Mouse (Mus musculus) hindbrain, embryonic 14.5 days (tissue): ENCODE measurements around the gene Tmem150c. TPM values are rescaled to one million over a fixed set of nuclear protein-coding genes. Genes with fewer than 3 reads are reported as not detected.

Experiments
- ATAC-seq: fragments of 200-750 bp; cut with Nextera tagmentation; 2 replicates; pipeline ENCODE4 v1.8.0; 2017; ENCODE audit warnings: moderate number of reproducible peaks, mild to moderate bottlenecking, moderate TSS enrichment, moderate library complexity; ENCODE audit not compliant: low FRiP score
- DNase-seq: peaks from one replicate; pipeline ENCODE4 v3.0.0-alpha.2; 2015; ENCODE audit warnings: low spot score
- H3K27ac ChIP-seq: fragments of 300-500 bp; sonication (generic); 2 replicates; pipeline ENCODE4 v1.5.1; 2014; ENCODE audit warnings: mild to moderate bottlenecking, moderate library complexity
- H3K27me3 ChIP-seq: fragments of 300-500 bp; sonication (generic); 2 replicates; pipeline ENCODE4 v1.6.1; 2014; ENCODE audit warnings: mild to moderate bottlenecking, low read length, mixed read lengths; ENCODE audit not compliant: control insufficient read depth, insufficient read depth
- H3K36me3 ChIP-seq: fragments of 300-500 bp; sonication (generic); replicated peaks from 2 replicates; pipeline ENCODE4 v1.6.1; 2014; ENCODE audit not compliant: control insufficient read depth, insufficient read depth
- H3K4me1 ChIP-seq: fragments of 300-500 bp; sonication (generic); replicated peaks from 2 replicates; pipeline ENCODE4 v1.6.1; 2014; ENCODE audit warnings: antibody characterized with exemption, low read length, mixed read lengths; ENCODE audit not compliant: control insufficient read depth, insufficient read depth
- H3K4me2 ChIP-seq: fragments of 300-500 bp; sonication (generic); replicated peaks from 2 replicates; pipeline ENCODE4 v1.6.1; 2014; ENCODE audit warnings: mild to moderate bottlenecking, moderate library complexity
- H3K4me3 ChIP-seq: fragments of 300-500 bp; sonication (generic); replicated peaks from 2 replicates; pipeline ENCODE4 v1.5.1; 2014; ENCODE audit warnings: mild to moderate bottlenecking, low read length
- H3K9ac ChIP-seq: fragments of 300-500 bp; sonication (generic); 2 replicates; pipeline ENCODE4 v1.6.1; 2014
- H3K9me3 ChIP-seq: fragments of 300-500 bp; sonication (generic); 2 replicates; pipeline ENCODE4 v1.6.1; 2016; ENCODE audit warnings: low read length; ENCODE audit not compliant: control insufficient read depth
- WGBS: fragments of 180-500 bp; shearing (Covaris S2); extraction: QIAGEN DNeasy Blood & Tissue Kit; methylation state at CpG from one replicate; pipeline ENCODE4 v1.1.7; 2014; 5-methylcytosine and 5-hydroxymethylcytosine counted together
- polyA plus RNA-seq: library from polyadenylated mRNA; unstranded; fragments of >200 nt; fragmentation: Nextera tagmentation; extraction: Ambion mirVana; gene quantifications from 2 replicates; pipeline ENCODE4 v1.2.1, GENCODE M21; 2014

The Tmem150c gene
- polyA plus RNA-seq, 1 experiment from 2014 or later: 24.2 TPM

DNA sequence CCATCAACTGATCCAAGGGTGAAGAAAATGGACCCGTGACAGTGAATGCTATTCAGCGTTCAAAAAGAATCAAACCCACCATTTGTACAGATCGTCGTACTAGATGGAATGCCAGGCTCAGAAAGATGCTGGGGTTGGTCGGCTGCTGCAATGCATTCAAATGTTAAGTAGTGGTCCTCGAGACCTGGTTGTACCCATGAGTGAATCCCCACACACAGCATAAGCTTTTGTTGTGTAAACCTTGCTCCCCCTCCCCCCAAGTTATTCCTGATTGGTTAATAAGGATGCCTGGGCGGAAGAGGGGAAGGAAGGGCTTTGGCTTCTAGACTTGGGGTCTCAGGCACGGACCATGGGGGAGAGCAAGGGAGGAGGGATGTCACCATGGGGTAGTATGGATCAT, 40.3 kb downstream of the Tmem150c start:
- 38% methylated on average over 8 of the region's 8 CpGs for WGBS
- ATAC-seq: no peak

GRCm38 (mm10) chr5:100113403-100113802, 46.2 kb downstream of the Tmem150c start:
- no peak overlapping the region for H3K4me3 ChIP-seq
- 31% methylated on average over 5 of the region's 5 CpGs for WGBS
- H3K4me2 ChIP-seq: no peak overlapping the region
- no peak overlapping the region for H3K9ac ChIP-seq
- no peaks in the 10 kb centered on the region for H3K36me3 ChIP-seq
- DNase-seq (peak; percentile 35), ATAC-seq (peak; percentile 37; the same call in 1 of the 2 replicates)
- no peaks in the 10 kb centered on the region; the same call in 1 of the 2 replicates for H3K9me3 ChIP-seq
- H3K27me3 ChIP-seq: no peaks in the 10 kb centered on the region
- no peaks in the 10 kb centered on the region; the same call in 1 of the 2 replicates for H3K4me1 ChIP-seq
- H3K27ac ChIP-seq: peak overlapping the region; percentile 48; the same call in 1 of the 2 replicates

More for the DNA sequence above, 40.3 kb downstream of the Tmem150c start:
- Histone ChIP-seq H3K9me3 (no peaks in the 10 kb centered on the region; the same call in 1 of the 2 replicates), H3K36me3 (no peaks in the 10 kb centered on the region), H3K27ac (no peak overlapping the region), H3K9ac (no peak overlapping the region), H3K4me1 (peaks cover 11% of the 10 kb centered on the region), H3K4me3 (no peak overlapping the region), H3K27me3 (no peaks in the 10 kb centered on the region), H3K4me2 (no peak overlapping the region)
- no peak for DNase-seq

DNA sequence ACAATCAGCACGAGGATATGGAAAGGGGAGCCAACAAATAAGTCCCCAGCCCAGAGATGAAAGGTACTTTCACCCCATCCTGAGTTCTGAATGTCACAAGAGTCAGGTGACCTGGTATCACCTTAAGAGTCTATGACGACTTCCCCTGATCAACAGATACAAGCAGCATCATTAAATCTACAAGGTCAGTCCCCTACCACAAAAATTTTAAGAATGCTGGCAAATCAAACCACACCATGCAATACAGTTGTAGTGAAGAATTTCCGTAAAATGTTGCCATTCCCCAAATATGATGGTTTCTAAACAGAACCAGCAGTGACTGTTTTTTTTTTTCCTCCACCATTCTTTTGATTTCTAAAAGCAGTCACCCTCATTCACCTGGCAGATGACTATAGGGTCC, 49.0 kb downstream of the Tmem150c start:
- no peak overlapping the region for H3K9ac ChIP-seq
- no peak overlapping the region for H3K4me2 ChIP-seq
- no peaks in the 10 kb centered on the region for H3K36me3 ChIP-seq
- no peak for ATAC-seq
- DNase-seq: no peak
- H3K27ac ChIP-seq: no peak overlapping the region
- no peaks in the 10 kb centered on the region for H3K9me3 ChIP-seq
- WGBS: 79% methylated on average over 3 of the region's 3 CpGs
- no peak overlapping the region for H3K4me3 ChIP-seq
- no peaks in the 10 kb centered on the region for H3K27me3 ChIP-seq
- H3K4me1 ChIP-seq: no peaks in the 10 kb centered on the region; the same call in 1 of the 2 replicates

DNA sequence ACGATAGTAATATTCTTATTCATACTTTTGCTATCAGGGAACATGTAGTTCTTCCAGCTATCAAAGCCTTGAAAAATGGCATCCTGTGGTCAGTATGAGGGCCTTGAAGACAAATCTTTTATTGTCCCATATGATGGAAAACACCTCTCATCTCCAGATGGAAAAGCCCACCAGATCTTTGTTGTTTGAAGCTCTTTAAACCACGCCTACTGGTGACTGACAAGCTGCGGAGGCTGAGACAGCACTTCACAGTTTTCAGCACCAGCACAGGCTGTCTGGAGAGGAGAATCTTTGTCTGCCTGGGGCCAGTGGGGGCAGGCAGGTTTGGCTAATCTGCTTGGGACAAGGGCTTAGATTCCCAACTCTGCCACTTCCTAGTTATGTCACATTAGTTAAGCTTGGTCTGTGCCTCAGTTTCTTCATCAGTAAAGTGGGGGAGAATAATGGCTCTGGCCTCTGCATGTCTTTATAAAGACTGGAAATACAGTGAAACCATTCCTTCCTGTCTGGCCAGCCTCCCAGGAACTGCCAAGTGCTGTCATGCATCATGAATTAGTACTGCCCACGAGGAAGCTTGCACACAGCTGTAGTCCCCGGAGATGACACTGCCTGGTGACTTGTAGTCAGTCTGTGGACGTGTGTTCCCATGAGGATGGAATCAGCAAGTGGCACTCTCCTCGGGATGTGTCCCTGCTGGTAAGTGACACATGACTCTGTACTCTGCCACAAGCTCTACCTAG, 49.9 kb downstream of the Tmem150c start:
- ATAC-seq (no peak), DNase-seq (peak; percentile 39)
- 38% methylated on average over 7 of the region's 7 CpGs for WGBS
- H3K9ac ChIP-seq: no peak overlapping the region
- H3K9me3 ChIP-seq: no peaks in the 10 kb centered on the region
- H3K36me3 ChIP-seq: no peaks in the 10 kb centered on the region
- no peak overlapping the region for H3K4me2 ChIP-seq
- H3K4me3 ChIP-seq: no peak overlapping the region
- H3K27me3 ChIP-seq: no peaks in the 10 kb centered on the region
- no peaks in the 10 kb centered on the region; the same call in 1 of the 2 replicates for H3K4me1 ChIP-seq
- peak overlapping the region; percentile 34; the same call in 1 of the 2 replicates for H3K27ac ChIP-seq

GRCm38 (mm10) chr5:100108866-100109265, 50.7 kb downstream of the Tmem150c start:
- Histone ChIP-seq H3K27me3 (no peaks in the 10 kb centered on the region), H3K9me3 (no peaks in the 10 kb centered on the region), H3K4me3 (no peak overlapping the region), H3K9ac (no peak overlapping the region), H3K27ac (peak overlapping the region; percentile 34; the same call in 1 of the 2 replicates), H3K36me3 (no peaks in the 10 kb centered on the region), H3K4me2 (no peak overlapping the region), H3K4me1 (no peaks in the 10 kb centered on the region; the same call in 1 of the 2 replicates)
- 56% methylated on average over 9 of the region's 9 CpGs for WGBS
- DNase-seq (peak; percentile 69), ATAC-seq (peak; percentile 80)

- ATAC-seq (no peak), DNase-seq (no peak)
- Histone ChIP-seq H3K4me3 (no peak overlapping the region), H3K4me2 (no peak overlapping the region), H3K9ac (no peak overlapping the region), H3K27ac (no peak overlapping the region), H3K9me3 (no peaks in the 10 kb centered on the region), H3K36me3 (no peaks in the 10 kb centered on the region), H3K4me1 (no peaks in the 10 kb centered on the region), H3K27me3 (no peaks in the 10 kb centered on the region)
- WGBS: 94% methylated on average over 1 of the region's 1 CpGs
These were observed 57.2 kb downstream of the Tmem150c start for GRCm38 (mm10) chr5:100102395-100102794.

GRCm38 (mm10) chr5:100097967-100098366, 61.6 kb downstream of the Tmem150c start:
- Histone ChIP-seq H3K27ac (no peak overlapping the region), H3K4me3 (no peak overlapping the region), H3K9ac (no peak overlapping the region), H3K4me2 (no peak overlapping the region), H3K9me3 (no peaks in the 10 kb centered on the region), H3K4me1 (no peaks in the 10 kb centered on the region), H3K36me3 (peaks cover 4% of the 10 kb centered on the region; the same call in 1 of the 2 replicates), H3K27me3 (no peaks in the 10 kb centered on the region)
- DNase-seq (no peak), ATAC-seq (no peak)
- WGBS: 99% methylated on average over 4 of the region's 4 CpGs

DNA sequence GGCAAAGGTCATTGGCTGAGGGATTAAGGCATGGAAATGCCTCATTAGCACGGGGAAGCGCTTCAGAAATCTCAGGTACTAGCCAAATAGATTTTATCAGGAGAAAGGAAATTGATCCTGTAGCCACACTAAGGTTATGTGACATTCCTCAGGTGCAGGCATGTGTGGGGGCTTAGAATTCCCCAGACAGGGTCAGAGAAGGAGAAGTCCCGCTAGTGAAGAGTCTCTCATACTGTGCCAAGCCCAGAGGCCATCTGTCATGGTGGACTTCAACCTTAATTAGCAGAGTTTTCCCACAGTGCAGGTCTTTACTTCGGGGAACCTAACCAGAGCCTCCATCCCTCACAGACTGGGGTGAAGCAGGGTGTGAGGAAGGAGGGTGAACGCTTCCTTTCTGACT, 62.7 kb downstream of the Tmem150c start:
- ATAC-seq: no peak
- H3K4me3 ChIP-seq: no peak overlapping the region
- 75% methylated on average over 5 of the region's 5 CpGs for WGBS

GRCm38 (mm10) chr5:100091602-100092001, 68.0 kb downstream of the Tmem150c start:
- no peak overlapping the region for H3K4me3 ChIP-seq
- H3K9me3 ChIP-seq: no peaks in the 10 kb centered on the region
- peak overlapping the region; percentile 34 for H3K4me2 ChIP-seq
- WGBS: 9% methylated on average over 17 of the region's 17 CpGs
- H3K36me3 ChIP-seq: peaks cover 4% of the 10 kb centered on the region; the same call in 1 of the 2 replicates
- DNase-seq: peak; percentile 48
- peak; percentile 81 for ATAC-seq
- peak overlapping the region; percentile 18; the same call in 1 of the 2 replicates for H3K9ac ChIP-seq
- H3K27ac ChIP-seq: peak overlapping the region; percentile 81
- no peaks in the 10 kb centered on the region for H3K27me3 ChIP-seq
- peaks cover 22% of the 10 kb centered on the region for H3K4me1 ChIP-seq

More for the DNA sequence above, 62.7 kb downstream of the Tmem150c start:
- Histone ChIP-seq H3K36me3 (peaks cover 4% of the 10 kb centered on the region; the same call in 1 of the 2 replicates), H3K4me1 (0 out of 2 replicates have a peak, but pooled peaks cover under 1% of the 10 kb centered on the region), H3K4me2 (no peak overlapping the region), H3K27ac (no peak overlapping the region), H3K9ac (no peak overlapping the region), H3K27me3 (no peaks in the 10 kb centered on the region), H3K9me3 (no peaks in the 10 kb centered on the region)
- DNase-seq: no peak
